Mouse (Mus musculus) E14TG2a.4 (cell line): ENCODE results near the gene Olfr827.

Source experiments
- H3K27me3 ChIP-seq: 2 replicates; pipeline ENCODE4 v1.6.1; 2014; ENCODE audit warnings: low read length, control low read depth; ENCODE audit not compliant: insufficient read depth
- H3K36me3 ChIP-seq: 2 replicates; pipeline ENCODE4 v1.6.1; 2014; ENCODE audit warnings: low read length, control low read depth; ENCODE audit not compliant: insufficient read depth
- H3K4me1 ChIP-seq: replicated peaks from 2 replicates; pipeline ENCODE4 v1.6.1; 2014; ENCODE audit warnings: low read depth, low read length, control low read depth
- H3K4me3 ChIP-seq: replicated peaks from 2 replicates; pipeline ENCODE4 v1.5.1; 2014; ENCODE audit warnings: mild to moderate bottlenecking, low read length
- H3K9me3 ChIP-seq: 2 replicates; pipeline ENCODE4 v1.6.1; 2014; ENCODE audit warnings: low read length, control low read depth
- CTCF ChIP-seq: conservative IDR thresholded peaks from 2 replicates; pipeline ENCODE4 v1.5.1; 2014; ENCODE audit warnings: low read length
- NANOG ChIP-seq: IDR thresholded peaks from 2 replicates; pipeline ENCODE4 v1.6.1; 2014; ENCODE audit warnings: borderline replicate concordance, low read length, mixed read lengths
- POU5F1 ChIP-seq: IDR thresholded peaks from 2 replicates; pipeline ENCODE4 v1.6.1; 2014; ENCODE audit warnings: low read length, borderline replicate concordance

Gene Olfr827

GRCm38 (mm10) chr10:130214303-130214702 lies at the start of gene Olfr827:
TSS of gene Olfr827 (minus strand) at chr10:130214403.
- Histone ChIP-seq H3K4me3 (no peak within 1 kb of the TSS), H3K9me3 (no peaks in the 10 kb centered on the region), H3K36me3 (no peaks in the 10 kb centered on the region), H3K4me1 (no peaks in the 10 kb centered on the region), H3K27me3 (no peaks in the 10 kb centered on the region)
- no peak for TF ChIP-seq POU5F1
- no peak for TF ChIP-seq CTCF

- Histone ChIP-seq H3K4me1 (no peaks in the 10 kb centered on the region), H3K27me3 (no peaks in the 10 kb centered on the region), H3K9me3 (no peaks in the 10 kb centered on the region), H3K36me3 (no peaks in the 10 kb centered on the region), H3K4me3 (no peak overlapping the region)
- TF ChIP-seq POU5F1 (no peak), CTCF (no peak), NANOG (no peak)
These were observed 49.0 kb upstream of the Olfr827 start for GRCm38 (mm10) chr10:130263203-130263602.

GRCm38 (mm10) chr10:130259483-130259882 lies 45.3 kb upstream of the Olfr827 start:
- Histone ChIP-seq H3K36me3 (no peaks in the 10 kb centered on the region), H3K4me1 (no peaks in the 10 kb centered on the region), H3K4me3 (no peak overlapping the region), H3K27me3 (no peaks in the 10 kb centered on the region), H3K9me3 (no peaks in the 10 kb centered on the region)
- no peak for TF ChIP-seq POU5F1
- no peak for TF ChIP-seq NANOG
- no peak for TF ChIP-seq CTCF

GRCm38 (mm10) chr10:130244271-130244670 lies 30.1 kb upstream of the Olfr827 start:
- H3K4me1 ChIP-seq = no peaks in the 10 kb centered on the region
- no peaks in the 10 kb centered on the region for H3K27me3 ChIP-seq
- no peak overlapping the region for H3K4me3 ChIP-seq
- H3K36me3 ChIP-seq = no peaks in the 10 kb centered on the region
- no peaks in the 10 kb centered on the region for H3K9me3 ChIP-seq
- TF ChIP-seq NANOG (no peak), CTCF (no peak), POU5F1 (no peak)

- H3K36me3 ChIP-seq = no peaks in the 10 kb centered on the region
- H3K4me1 ChIP-seq = no peaks in the 10 kb centered on the region
- TF ChIP-seq NANOG = no peak
- no peak for TF ChIP-seq CTCF
- no peak for TF ChIP-seq POU5F1
- no peak overlapping the region for H3K4me3 ChIP-seq
- no peaks in the 10 kb centered on the region for H3K9me3 ChIP-seq
- H3K27me3 ChIP-seq = no peaks in the 10 kb centered on the region
These were observed 24.4 kb upstream of the Olfr827 start for GRCm38 (mm10) chr10:130238318-130239209.

- Histone ChIP-seq H3K36me3 (no peaks in the 10 kb centered on the region), H3K4me3 (no peak overlapping the region), H3K9me3 (no peaks in the 10 kb centered on the region), H3K27me3 (no peaks in the 10 kb centered on the region), H3K4me1 (no peaks in the 10 kb centered on the region)
- TF ChIP-seq NANOG = no peak
- no peak for TF ChIP-seq CTCF
These were observed 20.4 kb upstream of the Olfr827 start for GRCm38 (mm10) chr10:130234576-130234975.

- H3K4me1 ChIP-seq = no peaks in the 10 kb centered on the region
- no peaks in the 10 kb centered on the region for H3K36me3 ChIP-seq
- no peaks in the 10 kb centered on the region for H3K9me3 ChIP-seq
- no peak overlapping the region for H3K4me3 ChIP-seq
- no peak for TF ChIP-seq NANOG
- TF ChIP-seq CTCF = no peak
- TF ChIP-seq POU5F1 = no peak
- no peaks in the 10 kb centered on the region for H3K27me3 ChIP-seq
These were observed 17.9 kb upstream of the Olfr827 start for GRCm38 (mm10) chr10:130232117-130232516.

DNA sequence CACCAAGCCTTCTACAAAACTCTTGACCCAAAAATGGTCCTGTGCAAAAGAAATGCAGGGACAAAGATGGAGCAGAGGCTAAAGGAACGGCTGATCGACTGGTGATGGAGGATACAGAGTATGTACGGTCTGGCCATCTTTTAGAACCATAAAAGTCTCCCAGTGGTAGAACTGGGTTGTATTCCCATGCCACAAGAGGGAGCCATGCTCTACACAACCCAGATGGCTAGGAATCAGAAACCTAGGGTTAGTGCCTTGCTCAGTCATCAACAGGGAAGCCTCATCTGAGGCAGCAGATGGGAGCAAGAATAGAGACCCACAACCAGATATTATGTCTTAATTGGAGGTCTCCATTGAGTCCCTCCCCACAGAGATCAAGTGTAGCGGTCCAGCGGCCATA lies 15.4 kb upstream of the Olfr827 start:
- Histone ChIP-seq H3K4me1 (no peaks in the 10 kb centered on the region), H3K4me3 (no peak overlapping the region), H3K36me3 (no peaks in the 10 kb centered on the region), H3K27me3 (no peaks in the 10 kb centered on the region), H3K9me3 (no peaks in the 10 kb centered on the region; the same call in 1 of the 2 replicates)
- TF ChIP-seq CTCF (peak; percentile 39), NANOG (no peak), POU5F1 (no peak)
